Mouse (Mus musculus) G1E (cell line): Measurements from ENCODE around the gene Meltf.

Experiments
- CTCF ChIP-seq: IDR thresholded peaks from 2 replicates; pipeline ENCODE4 v1.5.1; 2012; ENCODE audit warnings: low read depth, low read length, inconsistent platforms, mixed read lengths
- POLR2AphosphoS5 ChIP-seq: IDR thresholded peaks from 2 replicates; pipeline ENCODE4 v1.6.1; 2012; ENCODE audit warnings: low read depth, low read length, inconsistent platforms; ENCODE audit not compliant: insufficient replicate concordance

DNA sequence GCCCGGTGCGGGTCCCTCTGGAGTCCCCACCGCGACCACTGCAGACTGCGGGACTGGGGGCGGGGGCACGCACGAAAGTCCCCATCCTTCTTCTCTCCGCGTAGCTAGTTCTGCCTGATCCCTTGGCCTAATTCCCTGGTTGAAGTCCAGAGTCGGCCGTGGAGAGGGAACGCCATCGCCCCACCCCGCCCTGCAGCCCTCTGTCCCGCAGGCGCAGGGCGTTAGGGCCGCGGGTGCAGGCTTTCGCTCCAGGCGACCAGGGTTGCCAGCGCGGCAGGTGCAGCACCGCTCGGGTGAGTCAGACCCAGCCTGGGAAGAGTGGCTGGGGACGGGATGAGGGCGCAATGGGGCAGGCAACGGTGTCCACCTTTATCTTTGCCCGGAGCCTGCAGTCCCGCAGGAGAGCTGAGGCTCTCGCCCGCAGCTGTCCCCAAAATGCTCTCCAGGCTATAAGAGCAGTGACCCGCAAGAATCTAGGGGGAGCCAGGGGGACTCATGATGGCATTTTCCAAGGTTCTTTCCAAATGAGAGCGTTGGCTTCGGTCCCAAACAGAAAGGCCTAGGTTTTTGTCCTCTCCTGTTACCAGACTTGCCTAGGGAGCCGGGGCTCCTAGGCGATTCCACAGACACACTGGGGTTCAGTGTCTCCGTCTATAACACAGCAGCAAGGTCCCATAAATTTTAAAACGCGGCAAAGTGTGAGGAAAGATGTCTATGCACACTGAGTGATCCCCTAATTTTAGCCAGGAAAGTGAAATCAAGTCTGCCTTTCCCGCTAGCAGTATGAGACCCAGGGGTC is 55.3 kb downstream of the Meltf start, which contains the start of gene Pigz:
- TF ChIP-seq CTCF: no peak
- TF ChIP-seq POLR2AphosphoS5: no peak
